Mouse (Mus musculus) kidney, adult 2 months (tissue): ENCODE measurements around the gene Dhx8.

ENCODE experiments used
- CTCF ChIP-seq: fragments of 200-500 bp; conservative IDR thresholded peaks from 2 replicates; pipeline ENCODE4 v1.5.1; 2011; ENCODE audit warnings: low read depth, mild to moderate bottlenecking, control low read depth, low read length, moderate library complexity, mixed read lengths; ENCODE audit not compliant: insufficient read depth, insufficient read length
- POLR2A ChIP-seq: fragments of 200-500 bp; IDR thresholded peaks from one replicate; pipeline ENCODE4 v1.6.1; 2011; ENCODE audit warnings: low read depth, low read length, control low read depth

GRCm38 (mm10) chr11:101719986-101720520 is 12.7 kb upstream of the Dhx8 start:
- TF ChIP-seq CTCF, result no peak
- TF ChIP-seq POLR2A, result no peak
